In the genomic region with DNA sequence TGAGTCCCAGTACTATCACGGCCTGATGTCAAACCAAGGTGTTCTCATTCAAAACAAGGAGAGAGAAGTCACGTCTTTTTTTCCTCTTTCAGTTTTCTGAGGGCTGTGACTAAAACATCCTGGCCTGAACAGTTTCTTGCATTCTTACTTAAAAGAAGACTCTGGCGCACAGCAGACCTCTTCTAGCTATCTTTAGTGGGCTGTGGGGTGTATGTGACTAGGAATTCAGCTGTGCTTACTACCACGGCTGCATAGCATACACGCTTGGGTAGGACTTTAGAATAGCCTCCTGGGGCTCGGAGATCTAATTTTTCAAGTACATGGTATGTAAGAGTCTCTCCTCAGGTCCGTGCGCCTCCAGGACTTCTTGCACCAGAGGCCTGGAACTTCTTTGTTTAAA, we compare ENCODE assay signal across 14 mouse cellular contexts. TPM values are rescaled to one million over a fixed set of nuclear protein-coding genes. Genes with fewer than 3 reads are reported as not detected.
A peak's percentile ranks its signal among the peaks of the same experiment; 100 is the strongest.
DNase-seq lines count a peak whose midpoint lies in the region; ATAC-seq and TF ChIP-seq lines count a peak whose summit lies in the region.
"Had no signal": no experiment of that assay in that cellular context is flagged by ENCODE, and none has a peak within 500 bp of the region (broad histone marks: within the 10 kb centered on the region; RNA-seq: fewer than 3 reads in every experiment).

No protein-coding gene starts in this region.

- H3K4me1 ChIP-seq in heart, embryonic 13.5 days: peaks cover 67% of the 10 kb centered on the region
- peaks cover 18% of the 10 kb centered on the region for H3K4me1 ChIP-seq in liver, postnatal 0 days (ENCODE audit: insufficient read depth)
- peaks cover 45% of the 10 kb centered on the region for H3K4me1 ChIP-seq in liver, embryonic 11.5 days (replicated peaks; ENCODE audit: control insufficient read depth, insufficient read depth, low read length)
- peaks cover 46% of the 10 kb centered on the region for H3K4me1 ChIP-seq in embryonic facial prominence, embryonic 15.5 days
- H3K4me1 ChIP-seq in stomach, embryonic 15.5 days: peaks cover 45% of the 10 kb centered on the region
- H3K4me1 ChIP-seq: midbrain, embryonic 15.5 days had no signal

- 0 out of 2 replicates have a peak, but pooled peaks cover 6% of the 10 kb centered on the region for H3K36me3 ChIP-seq in heart, embryonic 13.5 days
- H3K36me3 ChIP-seq in liver, postnatal 0 days (replicated peaks; ENCODE audit: insufficient read depth, low read length): peaks cover under 1% of the 10 kb centered on the region; the same call in 1 of the 2 replicates
- peaks cover 3% of the 10 kb centered on the region; the same call in 1 of the 2 replicates for H3K36me3 ChIP-seq in liver, embryonic 11.5 days (ENCODE audit: control insufficient read depth, insufficient read depth, low read length)
- H3K36me3 ChIP-seq in embryonic facial prominence, embryonic 15.5 days: peaks cover 4% of the 10 kb centered on the region; the same call in 1 of the 2 replicates
- peaks cover 5% of the 10 kb centered on the region; the same call in 1 of the 2 replicates for H3K36me3 ChIP-seq in stomach, embryonic 15.5 days
- H3K36me3 ChIP-seq: forebrain, embryonic 15.5 days; midbrain, embryonic 15.5 days had no signal

- no peak for TF ChIP-seq CTCF in liver, postnatal 0 days (IDR thresholded peaks at IDR 0.05; ENCODE audit: low read depth)

- DNase-seq in heart, adult 9 months (ENCODE audit: low spot score in 2 of 2): no peak
- DNase-seq in liver, postnatal 0 days: no peak
- DNase-seq in liver, embryonic 11.5 days (ENCODE audit: low spot score): no peak
- DNase-seq in cerebellum, postnatal 14 days: no peak
- DNase-seq: cerebellum, adult 11 months; gastrocnemius, postnatal 25 days; thymus, adult 2 months had no signal

- H3K9me3 ChIP-seq in heart, embryonic 13.5 days: no peaks in the 10 kb centered on the region
- H3K9me3 ChIP-seq in liver, postnatal 0 days (ENCODE audit: low read length): no peaks in the 10 kb centered on the region
- no peaks in the 10 kb centered on the region for H3K9me3 ChIP-seq in liver, embryonic 11.5 days (ENCODE audit: control insufficient read depth, low read length)
- H3K9me3 ChIP-seq in embryonic facial prominence, embryonic 15.5 days (replicated peaks): no peaks in the 10 kb centered on the region
- H3K9me3 ChIP-seq in stomach, embryonic 15.5 days: no peaks in the 10 kb centered on the region
- H3K9me3 ChIP-seq: forebrain, embryonic 15.5 days; midbrain, embryonic 15.5 days had no signal

- no peak overlapping the region for H3K4me3 ChIP-seq in heart, embryonic 13.5 days
- no peak overlapping the region for H3K4me3 ChIP-seq in liver, postnatal 0 days (ENCODE audit: low read depth, low read length)
- no peak overlapping the region for H3K4me3 ChIP-seq in liver, embryonic 11.5 days (ENCODE audit: low read depth, low read length)
- H3K4me3 ChIP-seq in embryonic facial prominence, embryonic 15.5 days (replicated peaks): no peak overlapping the region
- H3K4me3 ChIP-seq in stomach, embryonic 15.5 days (replicated peaks): no peak overlapping the region
- H3K4me3 ChIP-seq: forebrain, embryonic 15.5 days; hindbrain, embryonic 10.5 days; liver, embryonic 12.5 days; midbrain, embryonic 15.5 days had no signal

- H3K27me3 ChIP-seq in heart, embryonic 13.5 days (replicated peaks): no peaks in the 10 kb centered on the region
- no peaks in the 10 kb centered on the region for H3K27me3 ChIP-seq in liver, postnatal 0 days (ENCODE audit: insufficient read depth, low read length)
- H3K27me3 ChIP-seq in liver, embryonic 11.5 days (replicated peaks; ENCODE audit: control insufficient read depth, insufficient read depth, low read length): no peaks in the 10 kb centered on the region
- no peaks in the 10 kb centered on the region for H3K27me3 ChIP-seq in embryonic facial prominence, embryonic 15.5 days
- H3K27me3 ChIP-seq in stomach, embryonic 15.5 days (replicated peaks): no peaks in the 10 kb centered on the region
- H3K27me3 ChIP-seq: forebrain, embryonic 15.5 days; liver, embryonic 12.5 days; midbrain, embryonic 15.5 days had no signal

- no peak overlapping the region for H3K4me2 ChIP-seq in heart, embryonic 13.5 days
- no peak overlapping the region for H3K4me2 ChIP-seq in liver, postnatal 0 days (ENCODE audit: low read depth, low read length)
- H3K4me2 ChIP-seq in liver, embryonic 11.5 days: no peak overlapping the region
- no peak overlapping the region for H3K4me2 ChIP-seq in embryonic facial prominence, embryonic 15.5 days (replicated peaks)
- H3K4me2 ChIP-seq in stomach, embryonic 15.5 days: 0 out of 2 replicates have a peak overlapping the region, but pooled peaks have one; percentile 1
- H3K4me2 ChIP-seq: forebrain, embryonic 15.5 days; liver, embryonic 12.5 days; midbrain, embryonic 15.5 days had no signal

- H3K27ac ChIP-seq in heart, embryonic 13.5 days (replicated peaks): peak overlapping the region; percentile 38
- H3K27ac ChIP-seq in liver, postnatal 0 days (ENCODE audit: low read depth): 0 out of 2 replicates have a peak overlapping the region, but pooled peaks have one; percentile 16
- no peak overlapping the region for H3K27ac ChIP-seq in liver, embryonic 11.5 days (ENCODE audit: low read depth, low read length)
- H3K27ac ChIP-seq in embryonic facial prominence, embryonic 15.5 days (replicated peaks): peak overlapping the region; percentile 58
- peak overlapping the region; percentile 79 for H3K27ac ChIP-seq in stomach, embryonic 15.5 days
- H3K27ac ChIP-seq: forebrain, embryonic 15.5 days; hindbrain, embryonic 10.5 days; liver, embryonic 12.5 days; midbrain, embryonic 15.5 days had no signal

- ATAC-seq in heart, embryonic 13.5 days (ENCODE audit: extremely low read depth, insufficient number of reproducible peaks, low FRiP score, low TSS enrichment): no peak
- no peak for ATAC-seq in liver, postnatal 0 days
- ATAC-seq in liver, embryonic 11.5 days (replicated peaks; ENCODE audit: low FRiP score): no peak
- ATAC-seq in embryonic facial prominence, embryonic 15.5 days (ENCODE audit: insufficient number of reproducible peaks, low FRiP score, low TSS enrichment, low read depth): no peak
- no peak for ATAC-seq in stomach, embryonic 15.5 days (ENCODE audit: insufficient read depth, low FRiP score, low read depth)
- ATAC-seq: forebrain, embryonic 15.5 days; liver, embryonic 12.5 days; midbrain, embryonic 15.5 days had no signal

- H3K9ac ChIP-seq in heart, embryonic 13.5 days: no peak overlapping the region
- no peak overlapping the region for H3K9ac ChIP-seq in liver, postnatal 0 days (replicated peaks)
- H3K9ac ChIP-seq in liver, embryonic 11.5 days (ENCODE audit: low read depth, low read length): no peak overlapping the region
- no peak overlapping the region for H3K9ac ChIP-seq in embryonic facial prominence, embryonic 15.5 days
- peak overlapping the region; percentile 9; the same call in 1 of the 2 replicates for H3K9ac ChIP-seq in stomach, embryonic 15.5 days
- H3K9ac ChIP-seq: forebrain, embryonic 15.5 days; liver, embryonic 12.5 days; midbrain, embryonic 15.5 days had no signal

- no peak for TF ChIP-seq EP300 in liver, postnatal 0 days (IDR thresholded peaks at IDR 0.05; ENCODE audit: low read depth)

- 50% methylated on average over 8 of the region's 8 CpGs for WGBS in heart, embryonic 13.5 days
- 78% methylated on average over 8 of the region's 8 CpGs for WGBS in liver, postnatal 0 days (ENCODE audit: insufficient replicate concordance)
- 81% methylated on average over 8 of the region's 8 CpGs for WGBS in liver, embryonic 11.5 days
- 57% methylated on average over 8 of the region's 8 CpGs for WGBS in embryonic facial prominence, embryonic 15.5 days
- WGBS in stomach, embryonic 15.5 days: 47% methylated on average over 8 of the region's 8 CpGs

RNA-seq across cellular contexts. Expression of a gene that starts 26.0 kb away (rescaled TPM):
- polyA plus RNA-seq in heart, embryonic 13.5 days (2015; fragmentation: Nextera tagmentation; extraction: Ambion mirVana): 4.2 and 4.3 TPM in 2 replicates
- 1.3 and 1.4 TPM in 2 replicates for polyA plus RNA-seq in liver, postnatal 0 days (2015; fragmentation: Nextera tagmentation; extraction: Ambion mirVana)
- 4.8 and 5.0 TPM in 2 replicates for polyA plus RNA-seq in liver, embryonic 11.5 days (2014; fragmentation: Nextera tagmentation; extraction: Ambion mirVana)
- 8.5 and 9.7 TPM in 2 replicates for polyA plus RNA-seq in embryonic facial prominence, embryonic 15.5 days (2015; fragmentation: Nextera tagmentation; extraction: Ambion mirVana)
- 7.0 and 7.4 TPM in 2 replicates for polyA plus RNA-seq in stomach, embryonic 15.5 days (2015; fragmentation: Nextera tagmentation; extraction: Ambion mirVana)
